Mouse (Mus musculus) frontal cortex, postnatal 36 days (tissue): Measurements from ENCODE around the gene Ifit1bl2.
A peak's percentile ranks its signal among the peaks of the same experiment; 100 is the strongest.
"Not testable (repeated sequence)": the region's sequence is repeated elsewhere in the genome, so short reads cannot be mapped to it uniquely, and the experiment has no call there.

ENCODE experiments used
- DNase-seq, 2 experiments: peaks; one replicate each; pipeline ENCODE4 v3.0.0; 2022; ENCODE audit warnings: low spot score in 2 of 2

Ifit1bl2 gene

DNA sequence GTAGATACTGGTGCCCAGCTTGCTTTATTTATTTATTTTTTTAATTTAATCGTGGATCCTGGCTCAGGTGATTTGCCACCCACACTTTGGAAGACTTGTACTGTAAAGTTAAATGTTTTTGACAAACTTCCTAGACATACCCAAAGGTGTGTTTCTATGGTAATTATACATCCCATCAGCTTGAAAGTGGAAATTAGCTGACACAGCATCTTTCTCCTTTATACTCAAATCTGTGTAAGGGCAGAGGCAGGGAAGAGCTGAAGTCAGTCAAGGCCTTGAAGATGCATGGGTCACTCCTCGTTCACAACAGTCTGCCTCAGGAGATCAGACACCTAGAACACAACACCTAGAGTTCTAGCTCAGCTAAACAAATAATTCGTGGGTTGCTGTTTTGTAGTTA lies 30.4 kb downstream of the Ifit1bl2 start:
- DNase-seq: not testable (repeated sequence)

DNA sequence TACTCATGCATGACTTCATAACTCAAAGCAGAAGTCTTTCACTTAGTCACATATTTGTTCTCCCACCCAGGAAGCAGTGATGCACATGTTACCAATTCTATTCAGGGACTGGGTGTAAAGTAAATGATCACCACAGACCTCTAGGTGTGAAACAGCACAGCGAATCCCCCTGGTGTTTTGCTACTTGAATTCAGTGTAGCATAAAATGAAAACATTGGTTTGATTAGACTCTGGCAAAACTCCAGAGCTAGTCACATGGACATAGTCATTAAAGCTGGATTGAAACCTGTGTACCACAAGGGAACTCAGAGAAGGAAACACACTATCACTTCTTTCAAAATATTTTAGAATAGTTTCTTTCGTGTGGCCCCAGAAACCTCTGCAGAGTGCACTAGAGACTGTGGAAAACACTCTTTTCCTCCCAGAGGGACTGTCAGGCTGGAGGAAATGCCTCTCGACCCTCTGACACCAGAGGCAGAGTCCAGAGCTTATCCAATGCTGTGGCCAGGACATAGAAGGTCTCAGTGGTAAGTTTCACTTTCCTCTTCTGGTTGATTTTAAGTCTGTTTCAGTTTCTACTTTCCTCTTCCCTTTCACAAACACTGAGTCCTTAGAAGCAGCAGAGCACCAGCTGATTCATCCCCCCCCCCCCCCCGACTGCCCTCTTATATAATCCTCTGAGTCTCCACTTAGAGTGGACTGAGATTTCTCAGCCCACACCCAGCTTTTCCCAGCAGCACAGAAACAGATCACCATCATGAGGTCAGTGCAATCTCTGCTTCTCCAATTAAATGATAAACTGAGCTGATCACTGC lies 33.1 kb downstream of the Ifit1bl2 start, which contains the start of gene Ifit3b:
Gene Ifit3b (plus strand): TSS at position 734 of the 815 bp plus-strand sequence.
- DNase-seq: not testable (repeated sequence)

DNA sequence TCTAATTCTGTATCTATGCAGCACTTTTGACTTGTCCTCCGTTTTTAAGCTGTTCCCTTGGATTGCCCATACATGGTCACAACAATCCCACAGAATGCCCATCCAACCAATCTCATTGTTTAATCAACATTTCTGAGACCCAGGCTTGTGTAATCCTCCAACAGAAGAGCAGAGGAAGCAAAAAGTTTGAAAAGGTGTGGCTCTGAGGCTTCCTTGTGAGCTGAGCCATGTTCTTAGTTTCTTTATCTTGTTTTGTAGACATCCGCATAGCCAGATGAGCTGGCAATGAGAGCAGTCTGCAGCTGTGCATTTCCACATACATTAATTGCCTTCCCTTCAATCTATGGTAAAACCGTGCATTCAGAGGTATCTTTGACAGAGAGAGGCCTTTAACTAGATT lies 35.1 kb downstream of the Ifit1bl2 start:
- no peak for DNase-seq

DNA sequence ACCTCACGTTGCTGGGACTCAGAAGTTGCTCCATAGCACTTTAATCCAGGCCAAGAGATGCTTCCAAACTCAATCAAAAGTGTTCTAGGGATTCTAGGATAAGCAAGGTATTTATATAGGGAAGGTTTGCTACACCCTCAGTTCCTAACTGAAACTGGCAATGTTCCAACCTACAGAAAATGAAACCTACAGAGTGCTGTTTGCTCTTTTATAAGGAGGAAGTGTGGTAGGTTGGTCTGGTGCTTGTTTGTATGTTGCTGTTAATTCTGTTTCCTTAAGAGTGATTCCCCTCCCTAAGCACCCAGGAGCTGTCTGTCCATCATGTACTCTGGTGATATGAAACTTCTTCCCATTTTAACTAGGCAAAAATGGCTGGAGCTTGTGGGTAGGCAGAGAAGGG lies 38.7 kb downstream of the Ifit1bl2 start, which contains the start of gene Ifit1bl1:
Gene Ifit1bl1 (minus strand): TSS at position 69 of the 400 bp plus-strand sequence.
- not testable (repeated sequence) for DNase-seq

DNA sequence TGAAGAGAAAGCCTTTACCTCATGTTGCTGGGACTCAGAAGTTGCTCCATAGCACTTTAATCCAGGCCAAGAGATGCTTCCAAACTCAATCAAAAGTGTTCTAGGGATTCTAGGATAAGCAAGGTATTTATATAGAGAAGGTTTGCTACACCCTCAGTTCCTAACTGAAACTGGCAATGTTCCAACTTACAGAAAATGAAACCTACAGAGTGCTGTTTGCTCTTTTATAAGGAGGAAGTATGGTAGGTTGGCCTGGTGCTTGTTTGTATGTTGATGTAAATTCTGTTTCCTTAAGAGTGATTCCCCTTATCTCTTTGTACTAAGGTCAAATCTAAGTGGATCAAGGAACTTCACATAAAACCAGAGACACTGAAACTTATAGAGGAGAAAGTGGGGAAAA lies 41.3 kb downstream of the Ifit1bl2 start:
- DNase-seq: not testable (repeated sequence)

DNA sequence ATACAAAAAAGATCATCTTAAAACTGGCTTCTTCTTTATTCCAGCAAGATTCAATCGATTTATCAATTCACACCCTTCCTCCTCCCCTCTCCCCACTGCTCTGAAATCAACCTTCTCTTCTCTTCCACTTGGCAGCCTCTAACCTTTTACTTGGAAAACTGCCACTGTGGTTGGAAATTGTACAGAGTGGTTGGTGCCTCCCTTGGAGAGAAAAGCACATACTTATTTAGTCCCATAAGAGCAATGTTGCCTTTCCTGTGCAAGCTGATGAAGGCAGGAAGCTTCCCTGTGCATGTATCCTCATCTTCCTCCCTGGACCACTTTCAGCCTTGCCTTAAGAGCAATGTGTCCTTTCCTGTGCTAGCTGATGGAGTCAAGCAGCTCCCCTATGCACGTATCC lies 42.2 kb downstream of the Ifit1bl2 start:
- peak in 1 of 2 experiments; percentile 56 for DNase-seq

DNA sequence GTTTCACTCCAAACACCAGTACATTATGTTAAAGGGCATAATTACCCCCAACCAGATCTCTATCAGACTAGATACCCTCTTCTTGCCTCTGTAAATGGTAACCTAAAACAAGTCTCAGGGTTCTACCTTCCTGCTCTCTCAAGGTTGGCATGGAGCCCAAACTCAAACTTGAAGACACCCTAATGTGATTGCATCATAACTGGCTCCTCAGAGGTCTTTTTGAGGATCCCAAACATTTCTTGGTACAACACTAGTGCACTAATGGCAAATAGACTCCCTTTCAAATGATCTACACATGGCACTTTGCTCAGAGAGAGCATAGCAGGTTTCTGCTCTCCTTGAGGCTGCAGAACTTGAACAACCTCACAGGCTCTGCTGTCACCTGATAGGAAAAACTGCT lies 43.7 kb downstream of the Ifit1bl2 start:
- no peak for DNase-seq

DNA sequence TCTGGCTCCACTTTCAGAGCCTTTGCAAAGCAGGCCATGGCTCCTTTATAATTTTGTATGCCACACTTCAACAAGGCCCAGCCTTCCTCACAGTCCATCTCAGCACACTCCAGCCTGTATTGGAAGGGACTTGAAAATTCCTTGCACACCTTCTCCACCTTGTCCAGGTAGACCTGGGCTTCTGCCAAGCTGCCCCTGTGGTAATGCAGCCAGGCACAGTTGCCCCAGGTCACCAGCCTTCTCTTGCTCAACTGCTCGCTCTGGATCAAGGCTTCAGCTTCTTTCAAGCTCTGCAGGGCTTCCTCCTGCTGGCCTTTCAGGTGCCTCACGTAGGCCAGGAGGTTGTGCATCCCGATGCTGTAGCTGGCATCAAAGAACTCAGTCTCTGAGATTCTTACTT lies 46.0 kb downstream of the Ifit1bl2 start:
- DNase-seq: not testable (repeated sequence)

DNA sequence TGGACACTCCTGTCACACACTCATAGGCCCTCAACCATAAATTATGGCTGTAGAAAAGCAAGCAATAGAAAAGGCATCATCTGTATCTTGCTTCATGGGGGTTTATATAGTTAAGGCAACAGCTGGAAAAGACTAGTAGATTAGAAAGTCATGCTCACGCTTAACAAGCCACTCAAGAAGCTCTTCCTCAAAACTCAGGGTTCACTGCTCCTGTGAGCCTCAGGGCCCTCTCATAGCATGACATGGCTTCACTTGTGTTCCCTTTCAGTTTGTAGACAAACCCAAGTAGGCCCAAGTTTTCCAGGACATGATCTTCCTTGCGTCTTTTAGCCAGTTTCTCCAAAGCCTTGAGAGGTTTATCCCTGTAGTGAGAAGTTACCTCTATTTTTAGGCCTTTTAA lies 47.1 kb downstream of the Ifit1bl2 start:
- DNase-seq: no peak

DNA sequence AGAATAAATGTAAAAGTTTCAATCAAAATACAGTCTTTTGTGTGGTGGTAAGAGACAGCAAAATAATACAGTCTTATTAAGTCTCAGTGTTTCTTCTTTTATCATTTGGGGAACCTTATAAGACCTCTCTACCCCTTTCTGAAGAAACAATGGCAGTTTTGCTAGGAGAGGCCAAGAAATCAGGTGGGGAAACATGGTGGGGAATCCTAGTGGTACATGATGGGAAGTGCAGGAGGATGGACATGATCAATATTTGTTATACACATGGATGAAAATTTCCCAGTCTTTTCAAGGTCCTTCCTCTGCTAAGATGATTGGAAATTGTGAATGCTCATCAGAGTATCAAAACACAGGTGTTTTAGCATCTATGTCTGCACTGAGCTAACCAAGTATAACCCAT lies 51.6 kb downstream of the Ifit1bl2 start:
- DNase-seq: no peak

DNA sequence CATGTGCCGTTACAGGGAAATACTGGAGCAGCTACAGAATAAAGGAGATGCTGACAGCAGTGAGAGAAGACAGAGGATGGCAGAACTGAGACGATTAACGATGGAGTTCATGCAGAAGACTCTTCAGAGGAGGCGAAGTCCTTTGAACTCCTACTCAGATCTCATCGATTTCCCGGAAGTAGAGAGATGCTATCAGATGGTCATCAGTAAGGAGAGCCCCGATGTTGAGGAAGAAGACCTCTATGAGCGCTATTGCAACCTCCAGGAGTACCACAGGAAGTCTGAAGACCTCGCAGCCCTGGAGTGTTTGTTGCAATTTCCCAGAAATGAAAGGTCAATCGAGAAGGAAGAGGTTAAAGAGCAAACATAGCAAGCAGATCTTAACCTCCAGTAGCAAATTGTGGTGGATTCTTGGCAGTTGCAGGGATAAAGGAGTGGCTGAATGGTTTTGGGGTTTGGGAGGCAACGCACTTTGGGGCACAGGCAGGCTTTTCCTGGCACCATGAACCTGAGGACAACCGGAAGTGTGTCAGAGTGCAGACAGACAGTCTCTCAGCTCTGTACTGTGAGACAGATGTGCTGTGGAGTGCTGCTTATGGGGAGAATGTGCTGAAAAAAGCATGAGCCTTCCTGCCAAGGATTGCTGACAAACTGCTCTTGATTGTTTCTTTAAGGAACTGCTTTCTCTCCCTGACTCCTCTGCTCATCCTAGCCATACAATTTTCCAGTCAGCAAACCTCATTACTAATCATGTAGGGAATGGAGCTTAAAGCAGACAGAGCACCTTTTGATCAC lies 52.4 kb downstream of the Ifit1bl2 start:
- not testable (repeated sequence) for DNase-seq

DNA sequence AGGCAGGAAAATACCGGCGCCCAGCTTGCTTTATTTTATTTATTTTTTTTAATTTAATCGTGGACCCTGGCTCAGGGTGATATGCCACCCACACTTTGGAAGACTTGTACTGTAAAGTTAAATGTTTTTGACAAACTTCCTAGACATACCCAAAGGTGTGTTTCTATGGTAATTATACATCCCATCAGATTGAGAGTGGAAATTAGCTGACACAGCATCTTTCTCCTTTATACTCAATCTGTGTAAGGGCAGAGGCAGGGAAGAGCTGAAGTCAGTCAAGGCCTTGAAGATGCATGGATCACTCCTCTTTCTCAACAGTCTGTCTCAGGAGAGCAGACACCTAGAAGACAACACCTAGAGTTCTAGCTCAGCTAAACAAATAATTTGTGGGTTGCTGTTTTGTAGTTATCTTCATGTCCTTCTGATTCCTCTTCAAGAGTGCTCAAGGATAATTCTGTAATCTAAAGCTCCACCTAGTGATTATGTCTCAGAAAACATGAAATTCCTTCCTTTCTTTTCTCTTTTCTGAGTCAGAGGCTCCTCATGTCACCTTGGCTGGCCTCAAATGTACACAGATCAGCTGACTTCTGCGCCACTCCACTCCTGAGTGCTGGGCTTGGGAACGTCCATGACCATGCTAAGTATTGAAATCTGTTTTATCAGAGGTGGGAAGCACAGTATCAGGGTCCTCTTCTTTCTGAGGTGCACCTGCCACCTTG lies 54.6 kb downstream of the Ifit1bl2 start:
- DNase-seq: not testable (repeated sequence)

DNA sequence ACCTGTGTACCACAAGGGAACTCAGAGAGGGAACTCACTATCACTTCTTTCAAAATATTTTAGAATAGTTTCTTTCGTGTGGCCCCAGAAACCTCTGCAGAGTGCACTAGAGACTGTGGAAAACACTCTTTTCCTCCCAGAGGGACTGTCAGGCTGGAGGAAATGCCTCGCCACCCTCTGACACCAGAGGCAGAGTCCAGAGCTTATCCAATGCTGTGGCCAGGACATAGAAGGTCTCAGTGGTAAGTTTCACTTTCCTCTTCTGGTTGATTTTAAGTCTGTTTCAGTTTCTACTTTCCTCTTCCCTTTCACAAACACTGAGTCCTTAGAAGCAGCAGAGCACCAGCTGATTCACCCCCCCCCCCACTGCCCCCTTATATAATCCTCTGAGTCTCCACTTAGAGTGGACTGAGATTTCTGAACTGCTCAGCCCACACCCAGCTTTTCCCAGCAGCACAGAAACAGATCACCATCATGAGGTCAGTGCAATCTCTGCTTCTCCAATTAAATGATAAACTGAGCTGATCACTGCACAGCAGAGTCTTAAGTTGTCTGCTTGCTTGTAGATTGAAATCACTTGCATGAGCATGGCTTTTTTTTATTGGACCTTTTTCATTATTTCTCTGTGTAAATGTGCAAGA lies 57.3 kb downstream of the Ifit1bl2 start, which contains the start of gene Ifit3:
Gene Ifit3 (plus strand): TSS at position 406 of the 641 bp plus-strand sequence.
- not testable (repeated sequence) for DNase-seq

DNA sequence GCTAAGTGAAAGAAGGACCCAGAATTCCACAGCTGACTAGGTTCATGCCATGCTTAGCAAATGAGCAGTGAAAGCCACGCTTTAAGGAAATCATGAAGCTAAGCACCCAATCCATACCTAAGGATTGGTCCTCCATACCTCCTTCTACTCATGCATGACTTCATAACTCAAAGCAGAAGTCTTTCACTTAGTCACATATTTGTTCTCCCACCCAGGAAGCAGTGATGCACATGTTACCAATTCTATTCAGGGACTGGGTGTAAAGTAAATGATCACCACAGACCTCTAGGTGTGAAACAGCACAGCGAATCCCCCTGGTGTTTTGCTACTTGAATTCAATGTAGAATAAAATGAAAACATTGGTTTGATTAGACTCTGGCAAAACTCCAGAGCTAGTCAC lies 57.8 kb downstream of the Ifit1bl2 start:
- not testable (repeated sequence) for DNase-seq

DNA sequence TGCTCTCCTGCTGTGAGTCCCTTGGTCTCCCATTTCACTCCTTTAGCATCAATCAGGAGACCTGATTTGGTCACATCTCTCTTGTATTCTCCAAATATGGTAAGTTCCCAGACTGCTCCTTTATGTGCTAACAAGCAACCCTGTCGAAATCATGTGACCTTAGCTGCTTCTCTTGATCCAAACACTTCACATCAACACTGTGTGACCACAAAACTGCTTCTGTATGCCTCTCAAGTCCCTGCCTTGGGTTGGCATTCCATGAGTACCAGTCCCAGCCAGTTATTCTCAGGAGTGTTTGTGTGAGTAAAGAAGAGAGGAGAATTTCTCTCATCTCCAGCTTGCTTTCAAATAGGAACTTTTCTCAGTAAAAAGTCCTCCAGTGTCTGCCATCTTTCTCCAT lies 63.4 kb downstream of the Ifit1bl2 start:
- no peak for DNase-seq

DNA sequence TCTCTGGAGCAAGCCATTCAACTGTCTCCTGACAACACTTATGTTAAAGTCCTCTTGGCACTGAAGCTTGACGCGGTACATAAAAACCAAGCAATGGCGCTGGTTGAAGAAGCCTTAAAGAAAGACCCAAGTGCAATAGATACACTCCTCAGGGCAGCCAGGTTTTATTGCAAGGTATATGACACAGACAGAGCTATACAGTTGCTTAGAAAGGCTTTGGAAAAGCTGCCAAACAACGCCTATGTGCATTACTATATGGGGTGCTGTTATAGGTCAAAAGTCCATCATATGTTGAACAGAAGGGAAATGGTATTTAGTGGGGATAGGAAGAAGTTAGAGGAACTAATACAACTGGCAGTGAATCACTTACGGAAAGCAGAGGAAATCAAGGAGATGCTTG lies 66.9 kb downstream of the Ifit1bl2 start:
- no peak for DNase-seq

DNA sequence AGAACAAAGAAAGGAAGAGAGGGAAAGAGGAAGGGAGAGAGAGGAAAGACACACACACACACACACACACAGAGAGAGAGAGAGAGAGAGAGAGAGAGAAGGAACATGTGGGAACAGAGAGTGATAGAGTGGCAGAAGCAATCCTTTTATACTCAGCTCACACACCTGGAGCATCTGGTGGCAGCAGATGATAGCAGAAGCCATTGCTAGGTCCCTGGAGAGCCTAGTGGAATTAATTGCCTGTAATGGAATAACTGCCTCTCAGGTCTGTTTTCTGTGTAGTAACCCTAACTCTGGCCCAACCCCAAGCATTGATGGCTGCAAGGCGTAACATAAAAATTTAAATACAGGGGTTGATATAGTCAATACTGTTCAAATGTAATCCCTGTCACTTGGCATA lies 69.5 kb downstream of the Ifit1bl2 start:
- DNase-seq: no peak

DNA sequence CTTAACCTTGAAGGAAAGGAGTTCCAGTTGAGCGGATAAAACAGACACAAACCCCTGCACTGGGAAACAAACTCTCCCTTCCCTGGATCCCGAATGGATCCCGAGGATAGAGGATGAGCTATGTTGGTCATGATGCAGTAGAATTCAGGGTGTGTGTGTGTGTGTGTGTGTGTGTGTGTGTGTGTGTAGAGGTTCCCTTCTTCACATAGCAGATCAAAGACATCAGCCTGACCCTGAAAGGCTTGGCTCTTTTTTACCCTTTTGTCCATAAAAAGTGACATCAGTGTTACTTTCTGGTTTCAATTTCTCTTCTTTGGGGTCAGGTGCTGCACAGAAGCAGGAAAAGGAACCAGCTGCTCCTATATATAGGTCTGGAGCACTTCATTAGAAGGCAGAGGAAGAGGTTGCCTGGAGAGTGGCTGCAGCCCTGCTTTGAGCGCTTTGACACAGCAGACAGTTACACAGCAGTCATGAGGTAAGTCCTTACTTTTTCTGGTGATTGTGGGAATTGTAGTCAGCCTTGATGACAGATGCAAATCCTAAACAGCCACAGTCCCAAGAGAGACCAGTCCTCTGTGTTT lies 70.6 kb downstream of the Ifit1bl2 start:
- no peak for DNase-seq

DNA sequence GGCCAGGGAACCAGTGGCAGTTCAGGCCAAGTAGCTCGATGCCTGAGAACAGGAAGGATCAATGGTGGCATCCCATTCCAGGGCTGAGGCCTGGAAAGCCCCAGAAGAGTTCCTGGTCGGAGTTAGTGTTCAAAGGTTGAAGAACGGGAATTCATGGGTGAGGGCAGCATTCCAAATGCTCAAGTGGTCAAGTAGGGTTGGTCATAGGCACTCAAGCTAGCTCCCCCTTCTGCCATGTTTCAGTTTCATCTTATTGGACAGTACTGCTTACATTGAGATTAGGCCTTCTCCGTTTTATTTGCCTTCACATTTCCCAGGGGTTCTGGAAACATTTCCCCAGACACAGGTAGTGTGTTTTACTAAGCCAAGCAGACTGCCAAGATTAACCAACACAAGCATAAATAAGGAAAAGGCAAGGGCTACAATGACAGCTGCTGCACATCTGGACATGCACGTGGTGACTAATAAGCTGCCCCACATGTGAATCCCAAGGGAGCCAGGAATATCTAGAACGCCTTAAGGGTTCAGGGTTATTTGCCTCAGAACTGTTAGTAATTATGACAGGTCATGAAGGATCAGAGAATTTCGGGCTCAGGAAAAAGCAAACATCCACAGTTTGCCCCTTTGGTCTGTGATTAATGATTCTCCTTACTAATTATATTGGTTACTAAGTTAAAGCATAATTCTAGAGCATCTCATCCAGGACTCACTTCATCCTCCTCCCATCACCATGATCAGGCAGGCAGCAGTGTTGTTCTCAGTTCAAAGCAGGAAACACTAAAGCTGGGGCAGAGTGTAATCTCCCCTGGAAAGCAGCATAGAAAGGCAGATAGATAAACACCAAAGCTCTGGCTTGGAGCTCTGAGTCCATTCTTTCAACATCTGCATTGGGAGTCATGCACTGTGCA lies 71.3 kb downstream of the Ifit1bl2 start:
- DNase-seq: no peak
